Mouse (Mus musculus) thymus, postnatal 36 days (tissue): ENCODE results near the gene Zfp978.
"Not testable (repeated sequence)": the region's sequence is repeated elsewhere in the genome, so short reads cannot be mapped to it uniquely, and the experiment has no call there.

Source experiments
- DNase-seq, 2 experiments: peaks; one replicate each; pipeline ENCODE4 v3.0.0; 2022; ENCODE audit warnings: mixed read lengths in 2 of 2

Zfp978 gene

GRCm38 (mm10) chr4:147351376-147351980 is 9.6 kb upstream of the Zfp978 start:
- not testable (repeated sequence) for DNase-seq

GRCm38 (mm10) chr4:147353626-147354025 is 7.5 kb upstream of the Zfp978 start:
- DNase-seq: not testable (repeated sequence)

GRCm38 (mm10) chr4:147356042-147356441 is 5.1 kb upstream of the Zfp978 start:
- not testable (repeated sequence) for DNase-seq

DNA sequence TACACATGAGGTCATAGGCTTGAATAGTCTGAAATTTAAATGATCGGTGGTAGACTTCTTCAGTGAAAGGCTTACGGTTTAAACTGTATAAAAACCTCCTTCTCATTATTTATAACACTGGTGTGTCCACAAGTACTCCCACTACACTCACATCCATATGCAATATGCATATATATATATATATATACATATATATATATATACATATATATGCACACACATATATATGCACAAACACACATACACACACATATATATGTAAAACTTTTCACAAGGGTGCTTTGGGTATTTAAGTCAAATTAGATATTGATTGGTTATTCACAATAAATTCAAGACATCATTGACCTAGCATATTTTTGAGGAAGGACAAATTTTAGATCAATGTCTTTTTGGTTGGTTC is 3.9 kb upstream of the Zfp978 start:
- not testable (repeated sequence) for DNase-seq

DNA sequence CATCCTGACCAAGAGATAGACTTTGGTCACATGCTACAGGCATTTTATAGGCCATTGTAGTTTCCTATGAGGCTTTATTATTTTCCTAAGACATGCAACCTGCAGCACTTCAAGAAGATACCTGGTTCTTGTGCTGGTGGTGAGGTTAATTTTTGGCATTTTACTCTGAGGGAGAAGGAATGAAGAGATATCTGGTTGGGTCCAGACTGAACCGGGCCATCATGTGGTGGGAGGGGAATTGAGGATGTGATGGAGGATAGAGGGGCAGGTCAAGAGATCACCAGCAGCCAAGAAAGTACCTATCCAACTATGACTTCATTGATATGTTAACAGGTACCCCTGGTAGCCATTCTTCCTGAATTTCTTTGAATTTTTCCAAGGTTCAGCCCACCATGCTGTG is 769 bp downstream of the Zfp978 start:
- DNase-seq: not testable (repeated sequence)

- DNase-seq: not testable (repeated sequence)
Measured at GRCm38 (mm10) chr4:147369564-147369963, 8.5 kb downstream of the Zfp978 start.

DNA sequence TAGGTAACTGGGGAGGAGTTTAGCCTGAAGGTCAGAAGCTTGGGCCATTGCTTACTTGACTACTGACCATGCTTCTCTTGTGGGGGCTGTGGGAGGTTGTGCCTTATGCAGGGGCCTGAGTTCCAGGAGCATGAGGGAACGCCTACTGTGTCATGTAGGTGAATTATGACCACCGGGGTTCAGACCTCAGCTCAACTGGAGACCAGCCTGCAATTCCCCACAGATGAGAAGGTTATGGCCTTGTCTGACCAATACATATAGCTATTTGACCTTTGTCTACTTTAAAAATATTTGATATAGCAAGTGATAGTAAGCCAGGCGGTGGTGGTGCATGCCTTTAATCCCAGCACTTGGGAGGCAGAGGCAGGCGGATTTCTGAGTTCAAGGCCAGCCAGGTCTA is 22.1 kb downstream of the Zfp978 start:
- not testable (repeated sequence) for DNase-seq

DNA sequence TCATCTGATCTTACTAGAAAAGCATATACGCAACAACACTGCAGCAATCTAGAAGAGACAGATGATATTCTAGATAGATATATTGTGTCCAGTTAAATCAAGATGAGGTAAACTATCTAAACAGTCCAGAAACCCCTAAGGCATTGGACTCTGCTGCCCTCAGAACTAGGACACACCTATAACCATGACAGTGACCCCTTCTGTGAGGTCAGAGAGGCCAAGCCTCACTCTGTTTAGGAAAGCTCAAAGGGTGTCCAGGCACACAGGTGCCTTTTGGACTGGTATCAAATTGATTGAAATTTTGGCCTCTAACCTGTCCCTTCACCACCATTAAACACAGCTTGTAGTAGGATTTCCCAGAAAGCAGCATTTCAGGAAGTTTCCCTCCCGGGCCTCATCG is 36.1 kb downstream of the Zfp978 start:
- not testable (repeated sequence) for DNase-seq

- not testable (repeated sequence) for DNase-seq
Measured at GRCm38 (mm10) chr4:147397934-147398682, 37.0 kb downstream of the Zfp978 start.

- peak in 1 of 2 experiments; percentile 37 for DNase-seq
Measured at GRCm38 (mm10) chr4:147398741-147399140, 37.6 kb downstream of the Zfp978 start.

- DNase-seq: not testable (repeated sequence)
Measured at GRCm38 (mm10) chr4:147399505-147399904, 38.4 kb downstream of the Zfp978 start.

DNA sequence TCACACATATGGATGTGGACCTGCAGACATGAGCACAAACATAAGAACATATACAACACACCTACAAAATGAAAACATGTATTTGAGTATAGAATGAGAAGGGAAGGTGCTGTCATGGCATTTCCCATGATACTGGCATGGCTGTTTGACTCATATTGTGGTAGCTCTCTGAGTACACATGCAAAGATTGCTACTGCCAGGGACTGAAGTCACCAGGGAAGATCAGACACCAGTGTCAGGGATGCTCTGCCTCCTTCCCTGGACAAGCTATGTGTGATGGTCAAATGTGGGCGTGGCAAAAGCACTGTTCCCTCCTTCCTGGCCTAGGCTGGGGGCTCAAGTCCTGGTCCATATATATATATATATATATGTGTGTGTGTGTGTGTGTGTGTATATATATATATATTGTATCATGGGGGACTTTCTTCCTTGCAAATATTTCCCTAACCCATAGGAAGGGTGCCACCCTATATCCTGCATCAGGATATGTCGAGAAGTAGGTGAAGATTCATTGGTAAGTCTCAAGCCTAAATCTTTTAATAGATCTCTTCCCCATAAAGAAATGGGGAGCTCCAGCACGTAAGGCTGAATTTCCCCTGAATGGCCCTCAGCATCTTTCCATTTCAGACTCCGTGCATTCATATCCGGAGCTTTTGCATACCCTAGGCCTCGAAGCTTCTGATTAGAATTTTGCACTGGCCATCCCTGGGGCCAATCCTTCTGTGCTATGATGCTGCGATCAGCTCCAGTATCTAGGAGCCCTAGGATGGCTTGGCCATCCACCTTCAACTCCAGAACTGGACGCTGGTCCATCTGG is 39.1 kb downstream of the Zfp978 start:
- not testable (repeated sequence) for DNase-seq

DNA sequence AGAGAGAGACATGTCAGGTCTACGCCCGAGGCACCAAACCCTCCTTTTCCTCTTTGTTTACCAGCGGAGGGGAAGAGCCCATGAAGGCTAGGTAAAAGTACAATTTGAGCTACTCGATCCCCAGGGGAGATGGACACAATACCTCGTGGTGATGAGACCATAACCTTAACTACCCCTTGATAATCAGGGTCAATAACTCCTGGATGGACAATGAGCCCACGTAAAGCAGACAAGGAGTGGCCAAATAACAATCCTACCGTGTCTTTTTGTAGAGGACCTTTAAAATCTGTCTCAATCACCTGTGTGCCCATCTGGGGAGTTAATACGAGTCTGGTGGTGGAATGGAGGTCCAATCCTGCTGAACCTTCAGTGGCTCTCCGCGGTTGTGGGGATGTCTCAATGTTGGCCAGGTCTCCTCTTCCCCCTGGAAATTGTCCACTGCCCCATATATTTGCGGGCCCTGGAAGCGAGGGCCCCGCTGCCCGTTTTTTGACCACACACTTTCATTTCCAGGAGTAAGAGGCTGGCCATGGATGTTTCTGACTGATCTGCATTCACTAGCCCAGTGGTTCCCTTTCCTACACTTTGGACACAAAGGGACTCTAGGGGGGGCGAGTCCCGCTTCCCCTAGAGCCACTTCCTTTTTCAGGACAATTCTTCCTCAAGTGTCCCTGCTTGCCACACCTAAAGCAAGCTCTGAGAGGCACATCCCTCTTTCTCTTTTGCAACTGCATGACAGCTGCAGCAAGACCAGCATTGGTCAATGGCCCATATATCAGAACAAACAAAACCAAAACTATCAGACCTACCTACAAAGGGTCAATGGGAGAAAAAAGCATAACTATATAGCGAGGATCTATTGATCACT is 40.0 kb downstream of the Zfp978 start:
- DNase-seq: peak in 1 of 2 experiments; percentile 8

- DNase-seq: peak in 1 of 2 experiments; percentile 7
Measured at GRCm38 (mm10) chr4:147401736-147402506, 40.8 kb downstream of the Zfp978 start.

- not testable (repeated sequence) for DNase-seq
Measured at GRCm38 (mm10) chr4:147402507-147402890, 41.4 kb downstream of the Zfp978 start.

DNA sequence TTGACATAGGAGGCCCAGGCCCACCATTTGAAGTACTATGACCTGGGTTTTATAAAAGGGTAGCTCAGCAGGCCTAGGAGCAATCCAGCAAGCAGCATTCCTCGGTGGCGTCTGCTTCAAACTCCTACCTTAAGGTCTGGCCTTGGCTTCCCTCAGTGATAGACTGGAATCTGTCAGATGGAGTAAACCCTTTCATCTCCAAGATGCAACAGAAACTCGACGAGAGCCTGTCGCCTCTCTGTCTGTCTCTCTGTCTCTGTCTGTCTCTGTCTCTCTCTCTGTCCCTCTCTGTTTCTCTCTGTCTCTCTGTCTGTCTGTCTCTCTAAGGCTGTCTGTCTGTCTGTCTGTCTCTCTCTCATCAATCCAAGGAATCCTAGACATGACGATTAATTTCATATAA is 42.4 kb downstream of the Zfp978 start:
- peak in 1 of 2 experiments; percentile 7 for DNase-seq

GRCm38 (mm10) chr4:147403931-147404913 is 43.1 kb downstream of the Zfp978 start:
- not testable (repeated sequence) for DNase-seq

DNA sequence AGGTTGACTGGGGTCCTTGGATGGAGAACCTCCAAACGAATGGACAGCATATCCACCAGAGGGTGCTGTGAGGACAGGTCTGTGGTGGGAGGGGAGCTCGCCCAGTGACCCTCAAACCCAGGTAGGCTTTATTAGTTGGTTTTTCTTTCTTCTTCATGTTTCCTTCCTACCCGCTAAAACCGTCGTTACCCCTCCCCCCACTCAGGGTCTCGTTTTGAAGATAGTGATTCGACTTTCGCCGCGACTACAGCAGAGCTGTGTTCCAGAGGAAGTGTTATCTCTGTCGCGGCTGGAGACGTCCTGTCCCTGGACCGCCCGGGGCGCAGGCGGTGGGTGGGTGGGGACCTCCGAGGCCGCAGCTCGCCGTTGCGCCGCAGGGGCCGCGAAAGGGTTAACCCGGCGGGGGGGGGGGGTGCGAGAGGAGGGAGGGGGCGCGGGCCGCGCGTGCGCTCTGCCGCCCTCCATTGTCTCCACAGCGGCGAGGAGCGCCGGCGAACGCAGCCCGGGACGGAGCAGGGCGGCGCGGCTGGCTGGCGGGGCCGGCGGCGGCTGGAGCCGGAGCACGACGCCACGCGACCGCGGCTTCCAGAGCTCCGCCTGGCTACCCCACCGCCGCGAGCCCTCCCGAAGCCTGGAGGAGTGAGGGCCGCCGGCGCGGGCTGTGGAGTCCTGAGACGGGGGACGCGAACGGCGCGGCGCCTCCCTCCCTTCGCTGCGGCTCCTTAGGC is 45.8 kb downstream of the Zfp978 start:
- no peak for DNase-seq

DNA sequence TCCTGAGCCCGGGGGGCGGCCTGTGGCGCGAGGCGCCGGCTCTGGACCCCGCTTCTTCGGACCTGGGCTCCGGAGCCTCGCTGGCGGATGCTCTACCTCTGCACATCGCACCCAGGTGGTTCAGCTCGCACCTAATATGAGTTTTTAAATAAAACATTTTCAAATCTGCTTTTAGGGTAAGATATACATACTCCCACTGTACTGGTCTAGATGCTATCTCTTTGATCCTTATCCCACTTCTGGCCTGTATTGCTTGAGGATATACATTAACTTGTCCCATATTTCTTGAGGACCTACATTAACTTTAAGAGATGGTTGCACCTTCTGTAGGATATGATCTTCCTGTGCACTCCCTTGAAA is 46.3 kb downstream of the Zfp978 start:
- DNase-seq: no peak

GRCm38 (mm10) chr4:147416365-147416764 is 55.3 kb downstream of the Zfp978 start:
- not testable (repeated sequence) for DNase-seq
